Mouse (Mus musculus) stomach, postnatal 0 days (tissue): ENCODE measurements around the gene Gm10306. TPM values are rescaled to one million over a fixed set of nuclear protein-coding genes. Genes with fewer than 3 reads are reported as not detected.
A peak's percentile ranks its signal among the peaks of the same experiment; 100 is the strongest.

Experiments
- ATAC-seq: fragments of 200-750 bp; cut with Nextera tagmentation; 2 replicates; pipeline ENCODE4 v1.8.0; 2017; ENCODE audit not compliant: low FRiP score, low TSS enrichment
- DNase-seq: peaks from one replicate; pipeline ENCODE4 v3.0.0-alpha.2; 2016; ENCODE audit warnings: low spot score
- H3K27ac ChIP-seq: fragments of 300-500 bp; sonication (generic); replicated peaks from 2 replicates; pipeline ENCODE4 v1.5.1; 2014; ENCODE audit warnings: mild to moderate bottlenecking, control low read depth
- H3K27me3 ChIP-seq: fragments of 300-500 bp; sonication (generic); 2 replicates; pipeline ENCODE4 v1.6.1; 2014; ENCODE audit warnings: low read length; ENCODE audit not compliant: control insufficient read depth, insufficient read depth
- H3K36me3 ChIP-seq: fragments of 300-500 bp; sonication (generic); 2 replicates; pipeline ENCODE4 v1.6.1; 2014; ENCODE audit warnings: low read length, mixed read lengths; ENCODE audit not compliant: control insufficient read depth, insufficient read depth
- H3K4me1 ChIP-seq: fragments of 300-500 bp; sonication (generic); replicated peaks from 2 replicates; pipeline ENCODE4 v1.6.1; 2014; ENCODE audit warnings: antibody characterized with exemption; ENCODE audit not compliant: control insufficient read depth, insufficient read depth
- H3K4me2 ChIP-seq: fragments of 300-500 bp; sonication (generic); replicated peaks from 2 replicates; pipeline ENCODE4 v1.6.1; 2014; ENCODE audit warnings: low read depth, mild to moderate bottlenecking, control low read depth, moderate library complexity
- H3K4me3 ChIP-seq: fragments of 300-500 bp; sonication (generic); 2 replicates; pipeline ENCODE4 v1.5.1; 2014; ENCODE audit warnings: low read depth, low read length, control low read depth
- H3K9ac ChIP-seq: fragments of 300-500 bp; sonication (generic); 2 replicates; pipeline ENCODE4 v1.6.1; 2014; ENCODE audit warnings: mild to moderate bottlenecking, low read length, control low read depth, mixed read lengths
- H3K9me3 ChIP-seq: fragments of 300-500 bp; sonication (generic); 2 replicates; pipeline ENCODE4 v1.6.1; 2016; ENCODE audit warnings: low read length; ENCODE audit not compliant: control insufficient read depth
- CTCF ChIP-seq: IDR thresholded peaks from 2 replicates; pipeline ENCODE4 v1.5.1; 2016; ENCODE audit warnings: antibody characterized with exemption, low read depth, mild to moderate bottlenecking, moderate library complexity
- EP300 ChIP-seq: optimal IDR thresholded peaks from 2 replicates; pipeline ENCODE3; 2016; ENCODE audit warnings: antibody characterized with exemption
- WGBS: fragments of 180-500 bp; shearing (Covaris S2); extraction: QIAGEN DNeasy Blood & Tissue Kit; methylation state at CpG from one replicate; pipeline ENCODE4 v1.1.7; 2014; 5-methylcytosine and 5-hydroxymethylcytosine counted together
- polyA plus RNA-seq: library from polyadenylated mRNA; unstranded; fragments of >200 nt; fragmentation: Nextera tagmentation; extraction: Ambion mirVana; gene quantifications from 2 replicates; pipeline ENCODE4 v1.2.1, GENCODE M21; 2015

The Gm10306 gene
- 0.21 and 0.30 TPM in 2 replicates for polyA plus RNA-seq

GRCm38 (mm10) chr4:94556265-94557054 lies at the start of gene Gm10306, which contains the start of gene Caap1:
Gm10306 (plus strand) TSS chr4:94556546.
Caap1 (minus strand) TSS chr4:94556796.
- TF ChIP-seq CTCF, result no peak
- TF ChIP-seq EP300, result no peak
- no peaks in the 10 kb centered on the region for H3K36me3 ChIP-seq
- H3K27ac ChIP-seq, result peak within 1 kb of the TSS; percentile 86
- peak within 1 kb of the TSS; percentile 88 for H3K9ac ChIP-seq
- H3K27me3 ChIP-seq, result no peaks in the 10 kb centered on the region
- H3K4me2 ChIP-seq, result peak within 1 kb of the TSS; percentile 70
- ATAC-seq, result peak; percentile 99
- no peaks in the 10 kb centered on the region for H3K4me1 ChIP-seq
- peak within 1 kb of the TSS; percentile 99 for H3K4me3 ChIP-seq
- H3K9me3 ChIP-seq, result no peaks in the 10 kb centered on the region
- peak; percentile 95 for DNase-seq
- under 1% methylated on average over 80 of the region's 83 CpGs for whole genome bisulfite sequencing

DNA sequence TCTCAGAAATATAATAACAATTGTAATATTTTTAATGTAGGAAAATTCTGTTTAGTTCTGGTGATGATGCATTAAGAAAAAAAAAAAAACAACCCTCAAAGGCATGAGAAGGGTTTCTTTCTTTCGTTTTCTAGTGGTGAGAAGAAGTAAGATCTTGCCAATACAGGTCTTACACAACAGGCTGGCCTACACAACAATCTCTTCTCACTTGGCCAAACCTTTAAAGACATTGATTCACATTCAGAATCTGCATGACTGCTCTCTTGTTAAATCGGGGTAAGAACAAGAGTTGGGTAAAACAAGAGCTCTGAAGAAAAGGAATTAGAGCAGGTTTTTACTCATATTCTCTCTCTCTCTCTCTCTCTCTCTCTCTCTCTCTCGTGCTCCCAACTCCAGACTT lies 41.0 kb upstream of the Gm10306 start:
- 81% methylated on average over 3 of the region's 3 CpGs for WGBS
- Histone ChIP-seq H3K9ac (no peak overlapping the region), H3K4me2 (no peak overlapping the region), H3K27ac (no peak overlapping the region), H3K4me3 (no peak overlapping the region), H3K4me1 (no peaks in the 10 kb centered on the region), H3K9me3 (no peaks in the 10 kb centered on the region), H3K27me3 (no peaks in the 10 kb centered on the region), H3K36me3 (no peaks in the 10 kb centered on the region)
- DNase-seq (no peak), ATAC-seq (no peak)
- TF ChIP-seq CTCF, result no peak
- no peak for TF ChIP-seq EP300

DNA sequence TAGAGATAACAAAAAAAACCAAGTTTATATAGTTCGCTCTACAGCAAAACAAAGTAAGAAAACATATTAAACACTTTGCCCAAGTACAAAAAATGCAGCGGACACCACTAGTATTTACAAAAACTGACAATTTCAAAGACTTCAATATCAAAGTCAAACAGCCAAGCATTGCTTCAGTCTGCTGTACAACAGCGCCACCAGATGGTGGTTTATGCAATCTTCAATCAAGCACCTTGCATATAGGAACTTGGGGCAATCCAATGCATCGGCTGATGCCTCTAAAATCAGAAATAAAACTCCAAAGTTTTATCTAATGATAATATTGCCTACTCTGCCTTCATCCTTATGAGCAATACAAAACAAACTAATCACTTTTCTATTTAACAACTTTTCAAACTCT lies 38.7 kb upstream of the Gm10306 start:
- ATAC-seq (no peak), DNase-seq (peak; percentile 46)
- TF ChIP-seq EP300, result no peak
- peak; percentile 81 for TF ChIP-seq CTCF
- WGBS, result 64% methylated on average over 4 of the region's 4 CpGs
- Histone ChIP-seq H3K4me3 (no peak overlapping the region), H3K4me2 (no peak overlapping the region), H3K36me3 (no peaks in the 10 kb centered on the region), H3K4me1 (no peaks in the 10 kb centered on the region), H3K9me3 (no peaks in the 10 kb centered on the region), H3K27me3 (no peaks in the 10 kb centered on the region), H3K27ac (no peak overlapping the region), H3K9ac (no peak overlapping the region)

GRCm38 (mm10) chr4:94523321-94523720 lies 33.0 kb upstream of the Gm10306 start:
- Histone ChIP-seq H3K36me3 (no peaks in the 10 kb centered on the region), H3K4me1 (no peaks in the 10 kb centered on the region), H3K27me3 (no peaks in the 10 kb centered on the region), H3K9me3 (no peaks in the 10 kb centered on the region), H3K9ac (no peak overlapping the region), H3K27ac (no peak overlapping the region), H3K4me3 (no peak overlapping the region), H3K4me2 (no peak overlapping the region)
- ATAC-seq, result no peak
- TF ChIP-seq EP300 (no peak), CTCF (peak; percentile 64)
- DNase-seq, result no peak

GRCm38 (mm10) chr4:94529448-94529847 lies 26.9 kb upstream of the Gm10306 start:
- no peak for TF ChIP-seq EP300
- TF ChIP-seq CTCF, result no peak
- Histone ChIP-seq H3K9me3 (no peaks in the 10 kb centered on the region), H3K27ac (no peak overlapping the region), H3K9ac (no peak overlapping the region), H3K27me3 (no peaks in the 10 kb centered on the region), H3K36me3 (no peaks in the 10 kb centered on the region), H3K4me2 (no peak overlapping the region), H3K4me3 (no peak overlapping the region), H3K4me1 (no peaks in the 10 kb centered on the region)
- 88% methylated on average over 1 of the region's 1 CpGs for WGBS
- ATAC-seq, result no peak
- no peak for DNase-seq

DNA sequence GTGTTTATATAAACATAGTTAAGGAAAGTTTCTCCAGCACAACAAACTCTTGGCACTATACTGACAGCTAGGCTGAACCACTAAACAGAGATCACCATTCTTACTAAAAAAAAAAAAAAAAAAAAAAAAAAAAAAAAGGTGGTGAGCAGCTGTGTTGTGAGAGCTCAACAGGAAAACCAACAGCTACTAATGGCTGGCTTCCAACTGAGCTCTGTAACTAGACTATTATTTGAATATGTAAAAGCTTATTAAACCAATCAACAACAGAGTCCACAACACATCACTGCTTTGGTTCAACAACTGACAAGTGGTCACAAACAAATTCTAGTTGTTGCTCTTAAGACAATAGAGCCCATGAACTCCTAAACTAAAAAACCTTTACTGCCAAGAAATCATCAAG lies 23.1 kb upstream of the Gm10306 start:
- Histone ChIP-seq H3K4me1 (no peaks in the 10 kb centered on the region), H3K36me3 (no peaks in the 10 kb centered on the region), H3K4me3 (no peak overlapping the region), H3K27ac (no peak overlapping the region), H3K9me3 (no peaks in the 10 kb centered on the region), H3K9ac (no peak overlapping the region), H3K27me3 (no peaks in the 10 kb centered on the region), H3K4me2 (no peak overlapping the region)
- DNase-seq (no peak), ATAC-seq (no peak)
- no peak for TF ChIP-seq CTCF
- TF ChIP-seq EP300, result no peak
